Mouse (Mus musculus) Patski (cell line): ENCODE measurements at regions not wholly inside any gene's neighbourhood (a gene's known extent, or its start where the extent isn't known, plus 50 kb on each side); places are given as distances from the start of the nearest gene placed in this dataset.
A peak's percentile ranks its signal among the peaks of the same experiment; 100 is the strongest.

Experiments
- ATAC-seq: fragments of 100-300 bp; one replicate; pipeline ENCODE4 v1.8.0; 2021
- CTCF ChIA-PET: fragments of 350-600 bp; sonication (Branson Sonifier 250); formaldehyde crosslinking; loops from one replicate; lab custom pipeline; 2022; ENCODE audit warnings: inconsistent platforms; lab: Charles Lee
- POLR2A ChIA-PET: fragments of 350-600 bp; sonication (Branson Sonifier 250); formaldehyde crosslinking; loops from one replicate; lab custom pipeline; 2022; ENCODE audit warnings: antibody characterized with exemption, inconsistent platforms; lab: Charles Lee
- DNase-seq: peaks from one replicate; pipeline ENCODE4 v3.0.0-alpha.2; 2011; ENCODE audit warnings: low read depth, low spot score
- H3K27me3 ChIP-seq: fragments of 371-371 bp; one replicate; pipeline ENCODE4 v1.5.1; 2021
- CTCF ChIP-seq: fragments of 100-300 bp; IDR thresholded peaks from one replicate; pipeline ENCODE4 v1.5.1; 2021
- in situ Hi-C: fragments of 300-500 bp; cut with MboI; formaldehyde crosslinking; loops from 3 replicates; pipeline ENCODE4 v1.11.1; 2018; ENCODE audit warnings: low pct_unique_long_range_greater_than_20kb, mixed read lengths

- in situ Hi-C loops: loop anchor here (10.0 kb wide), 1 partner anchor 401 kb away; no protein-coding TSS in a partner anchor
- ATAC-seq (no peak), DNase-seq (no peak)
- no peaks in the 10 kb centered on the region for H3K27me3 ChIP-seq
- ChIA-PET POLR2A (interaction anchor here (0.6 kb wide), 1 partner anchor 74 kb away, joined by 3 read pairs; no protein-coding TSS in a partner anchor), CTCF (no interaction called here)
- no peak for TF ChIP-seq CTCF
Measured at GRCm38 (mm10) chr9:49925796-49926195, 127.1 kb upstream of the Ncam1 start.

- ChIA-PET POLR2A (no interaction called here), CTCF (interaction anchor here (1.2 kb wide), 1 partner anchor 211 kb away, joined by 3 read pairs; no protein-coding TSS in a partner anchor)
- ATAC-seq: peak; percentile 90
- TF ChIP-seq CTCF: no peak
- in situ Hi-C loops: loop anchor here (5.0 to 10.0 kb wide), 4 partner anchors 47 to 399 kb away; partner anchors contain the start of gene Ncam1
- H3K27me3 ChIP-seq: no peaks in the 10 kb centered on the region
- DNase-seq: peak; percentile 87
Measured at GRCm38 (mm10) chr9:49923981-49924501, 125.3 kb upstream of the Ncam1 start.

GRCm38 (mm10) chr9:49922770-49923169 is 124.0 kb upstream of the Ncam1 start:
- TF ChIP-seq CTCF: no peak
- ChIA-PET POLR2A (interaction anchor here (0.6 to 1.3 kb wide), 2 partner anchors 125 to 196 kb away, joined by 3 to 8 read pairs; no protein-coding TSS in a partner anchor), CTCF (interaction anchor here (1.0 to 1.6 kb wide), 5 partner anchors 9 to 222 kb away, joined by 3 to 4 read pairs (median 3); no protein-coding TSS in a partner anchor)
- in situ Hi-C loops: loop anchor here (5.0 to 10.0 kb wide), 4 partner anchors 45 to 398 kb away; partner anchors contain the start of gene Ncam1
- DNase-seq (no peak), ATAC-seq (no peak)
- H3K27me3 ChIP-seq: no peaks in the 10 kb centered on the region

- no peak for DNase-seq
- ATAC-seq: no peak
- ChIA-PET POLR2A (interaction anchor here (0.6 kb wide), 1 partner anchor 195 kb away, joined by 3 read pairs; no protein-coding TSS in a partner anchor), CTCF (interaction anchor here (1.0 to 1.6 kb wide), 6 partner anchors 9 to 125 kb away, joined by 3 to 4 read pairs (median 3); no protein-coding TSS in a partner anchor)
- TF ChIP-seq CTCF: no peak
- in situ Hi-C loops: loop anchor here (5.0 to 10.0 kb wide), 4 partner anchors 45 to 397 kb away; partner anchors contain the start of gene Ncam1
- no peaks in the 10 kb centered on the region for H3K27me3 ChIP-seq
Measured at GRCm38 (mm10) chr9:49922162-49922561, 123.4 kb upstream of the Ncam1 start.

GRCm38 (mm10) chr9:49921306-49921705 is 122.6 kb upstream of the Ncam1 start:
- ATAC-seq (no peak), DNase-seq (no peak)
- CTCF ChIA-PET: interaction anchor here (1.0 to 1.6 kb wide), 5 partner anchors 14 to 124 kb away, joined by 3 to 4 read pairs (median 3); no protein-coding TSS in a partner anchor
- in situ Hi-C loops: loop anchor here (5.0 to 10.0 kb wide), 4 partner anchors 44 to 397 kb away; partner anchors contain the start of gene Ncam1
- TF ChIP-seq CTCF: no peak
- no peaks in the 10 kb centered on the region for H3K27me3 ChIP-seq
- POLR2A ChIA-PET: interaction anchor here (0.8 kb wide), 1 partner anchor 44 kb away, joined by 3 read pairs; no protein-coding TSS in a partner anchor

GRCm38 (mm10) chr9:49915046-49915719 is 116.5 kb upstream of the Ncam1 start:
- CTCF ChIA-PET: no interaction called here
- ATAC-seq (no peak), DNase-seq (no peak)
- no peak for TF ChIP-seq CTCF
- in situ Hi-C loops: no loop called here
- POLR2A ChIA-PET: no interaction called here
- no peaks in the 10 kb centered on the region for H3K27me3 ChIP-seq

GRCm38 (mm10) chr9:49913677-49914076 is 115.0 kb upstream of the Ncam1 start:
- POLR2A ChIA-PET: no interaction called here
- in situ Hi-C loops: no loop called here
- no peaks in the 10 kb centered on the region for H3K27me3 ChIP-seq
- DNase-seq: no peak
- TF ChIP-seq CTCF: no peak
- CTCF ChIA-PET: interaction anchor here (1.0 to 1.1 kb wide), 2 partner anchors 9 to 10 kb away, joined by 3 to 4 read pairs; no protein-coding TSS in a partner anchor
- no peak for ATAC-seq

GRCm38 (mm10) chr9:49912306-49912705 is 113.6 kb upstream of the Ncam1 start:
- ChIA-PET CTCF (interaction anchor here (1.1 kb wide), 1 partner anchor 9 kb away, joined by 3 read pairs; no protein-coding TSS in a partner anchor), POLR2A (interaction anchor here (0.6 kb wide), 1 partner anchor 295 kb away, joined by 3 read pairs; no protein-coding TSS in a partner anchor)
- DNase-seq (no peak), ATAC-seq (no peak)
- no peak for TF ChIP-seq CTCF
- no peaks in the 10 kb centered on the region for H3K27me3 ChIP-seq
- in situ Hi-C loops: no loop called here

- in situ Hi-C loops: no loop called here
- H3K27me3 ChIP-seq: no peaks in the 10 kb centered on the region
- CTCF ChIA-PET: interaction anchor here (1.5 kb wide), 1 partner anchor 15 kb away, joined by 3 read pairs; no protein-coding TSS in a partner anchor
- no peak for TF ChIP-seq CTCF
- DNase-seq: no peak
- no peak for ATAC-seq
- POLR2A ChIA-PET: no interaction called here
Measured at GRCm38 (mm10) chr9:49906306-49906705, 107.6 kb upstream of the Ncam1 start.

- DNase-seq: no peak
- no peak for ATAC-seq
- no peaks in the 10 kb centered on the region for H3K27me3 ChIP-seq
- POLR2A ChIA-PET: no interaction called here
- in situ Hi-C loops: no loop called here
- CTCF ChIA-PET: interaction anchor here (0.7 kb wide), 1 partner anchor 13 kb away, joined by 3 read pairs; no protein-coding TSS in a partner anchor
- no peak for TF ChIP-seq CTCF
Measured at GRCm38 (mm10) chr9:49905703-49906102, 107.0 kb upstream of the Ncam1 start.
